Mouse (Mus musculus): ENCODE results near the gene Prkcb. TPM values are rescaled to one million over a fixed set of nuclear protein-coding genes. Genes with fewer than 3 reads are reported as not detected.
A peak's percentile ranks its signal among the peaks of the same experiment; 100 is the strongest.

Gene Prkcb
- polyA plus RNA-seq, 1 experiment from 2014 or later = 206 TPM

DNA sequence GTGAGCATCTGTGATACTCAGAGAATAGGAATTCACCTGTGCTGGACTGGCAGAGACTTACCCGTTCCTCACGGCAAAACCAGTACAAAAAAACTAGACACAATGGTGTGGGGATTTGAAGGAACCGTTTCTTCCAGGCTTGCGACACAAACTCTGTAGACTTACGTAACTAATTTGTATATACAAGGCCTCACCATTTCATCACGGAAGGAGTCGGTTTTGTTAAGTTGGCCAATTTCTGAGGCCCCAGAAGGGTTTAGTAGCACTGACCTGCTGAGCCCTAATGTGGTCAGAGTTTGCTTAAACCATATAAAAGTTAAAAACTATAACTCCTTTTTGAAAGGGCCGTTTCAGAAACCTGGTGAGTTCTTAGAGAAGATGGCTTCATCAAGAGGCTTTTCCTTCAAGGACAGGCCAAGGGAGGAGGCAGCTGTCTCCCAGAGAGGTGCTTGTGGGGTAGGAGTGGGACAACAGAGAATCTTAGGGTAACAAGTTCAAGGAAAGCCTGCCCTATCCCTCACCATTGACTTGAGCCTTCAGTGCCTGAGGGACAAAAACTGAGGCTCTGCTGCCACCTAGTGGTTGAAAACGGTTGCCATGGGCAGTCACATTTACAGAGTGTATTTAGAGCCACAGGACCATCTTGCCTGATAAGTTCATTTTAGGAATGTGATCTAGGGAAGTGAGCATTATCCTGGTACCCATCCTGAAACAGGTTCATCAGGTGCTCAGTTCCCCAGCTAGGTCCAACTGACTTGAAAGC, 170.8 kb downstream of the Prkcb start:
- DNase-seq (ENCODE audit: low spot score) = peak; percentile 86

DNA sequence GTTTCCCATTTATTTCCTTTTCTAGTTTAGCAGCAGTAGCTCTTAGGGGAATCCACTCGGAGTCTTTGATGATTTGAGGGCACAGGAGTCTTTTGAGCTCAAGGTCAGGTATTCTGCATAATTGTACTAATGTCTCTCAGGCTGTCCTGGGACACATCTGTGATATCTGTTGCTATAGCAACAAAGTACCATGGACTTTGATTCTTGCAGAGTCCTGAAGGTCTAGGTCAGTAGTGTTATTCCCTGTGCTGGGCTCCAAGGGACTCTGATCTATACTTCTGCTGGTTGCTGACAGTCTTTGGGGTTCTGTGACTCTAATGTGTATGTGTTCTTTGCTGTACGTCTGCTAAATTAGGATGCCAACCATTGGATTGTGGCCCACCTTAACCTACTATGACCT, 171.5 kb downstream of the Prkcb start:
- DNase-seq (ENCODE audit: low spot score) = no peak

DNA sequence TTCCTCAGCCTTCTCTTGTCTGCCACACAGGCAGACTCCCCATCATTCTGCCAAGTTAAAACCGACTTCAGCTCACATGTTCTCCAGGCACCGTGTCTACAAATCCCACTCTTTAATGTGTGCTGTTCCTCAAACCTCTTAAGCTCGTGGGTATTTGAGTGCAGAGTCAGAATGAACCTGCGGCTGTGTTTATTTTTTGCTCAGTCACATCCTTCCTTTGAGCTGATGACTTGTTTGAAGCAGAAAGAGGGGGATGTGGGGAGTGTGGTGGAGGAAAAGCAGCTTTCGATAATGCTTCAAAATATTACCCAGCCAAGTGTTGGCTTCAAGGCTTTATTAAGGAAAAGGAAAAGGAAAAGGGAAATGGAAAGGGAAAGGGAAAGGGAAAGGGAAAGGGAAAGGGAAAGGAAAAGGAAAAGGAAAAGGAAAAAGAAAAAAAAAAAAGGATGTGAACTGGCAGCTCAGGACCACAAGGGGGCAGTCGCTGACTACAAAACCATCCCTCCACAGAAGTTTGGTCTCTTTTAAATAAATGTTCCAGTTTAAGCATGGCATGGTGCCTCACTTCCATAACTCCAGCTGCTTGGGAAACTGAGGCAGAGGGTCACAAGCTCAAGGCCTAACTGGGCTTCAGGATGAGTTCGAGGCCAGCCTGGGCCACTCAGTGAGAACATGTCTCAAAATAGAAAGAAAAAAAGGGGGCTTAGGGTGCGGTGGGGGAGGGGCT, 177.4 kb downstream of the Prkcb start:
- DNase-seq (ENCODE audit: low spot score) = peak; percentile 58

GRCm38 (mm10) chr7:122466722-122467121, 178.2 kb downstream of the Prkcb start:
- no peak for DNase-seq (ENCODE audit: low spot score)

DNA sequence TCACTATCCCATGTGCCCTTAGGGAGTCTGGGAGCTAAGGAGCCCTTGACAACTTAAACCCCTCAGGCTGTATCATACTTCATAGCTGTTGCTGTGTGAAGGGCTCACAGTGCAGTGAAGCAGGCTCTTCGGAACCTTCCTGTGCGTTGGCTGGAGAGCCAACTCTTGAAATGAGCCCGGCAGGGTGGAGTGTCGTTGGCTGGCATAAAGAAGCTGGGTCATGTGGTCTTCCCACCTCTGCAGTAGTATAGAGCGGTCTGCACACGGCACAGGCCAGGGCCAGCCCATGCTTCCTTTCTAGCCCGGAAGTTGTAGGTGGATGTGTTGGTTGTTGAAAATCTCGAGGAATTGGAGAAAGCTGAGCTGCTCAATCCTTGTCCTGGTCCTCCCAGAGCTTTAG, 179.3 kb downstream of the Prkcb start:
- DNase-seq (ENCODE audit: low spot score) = no peak

DNA sequence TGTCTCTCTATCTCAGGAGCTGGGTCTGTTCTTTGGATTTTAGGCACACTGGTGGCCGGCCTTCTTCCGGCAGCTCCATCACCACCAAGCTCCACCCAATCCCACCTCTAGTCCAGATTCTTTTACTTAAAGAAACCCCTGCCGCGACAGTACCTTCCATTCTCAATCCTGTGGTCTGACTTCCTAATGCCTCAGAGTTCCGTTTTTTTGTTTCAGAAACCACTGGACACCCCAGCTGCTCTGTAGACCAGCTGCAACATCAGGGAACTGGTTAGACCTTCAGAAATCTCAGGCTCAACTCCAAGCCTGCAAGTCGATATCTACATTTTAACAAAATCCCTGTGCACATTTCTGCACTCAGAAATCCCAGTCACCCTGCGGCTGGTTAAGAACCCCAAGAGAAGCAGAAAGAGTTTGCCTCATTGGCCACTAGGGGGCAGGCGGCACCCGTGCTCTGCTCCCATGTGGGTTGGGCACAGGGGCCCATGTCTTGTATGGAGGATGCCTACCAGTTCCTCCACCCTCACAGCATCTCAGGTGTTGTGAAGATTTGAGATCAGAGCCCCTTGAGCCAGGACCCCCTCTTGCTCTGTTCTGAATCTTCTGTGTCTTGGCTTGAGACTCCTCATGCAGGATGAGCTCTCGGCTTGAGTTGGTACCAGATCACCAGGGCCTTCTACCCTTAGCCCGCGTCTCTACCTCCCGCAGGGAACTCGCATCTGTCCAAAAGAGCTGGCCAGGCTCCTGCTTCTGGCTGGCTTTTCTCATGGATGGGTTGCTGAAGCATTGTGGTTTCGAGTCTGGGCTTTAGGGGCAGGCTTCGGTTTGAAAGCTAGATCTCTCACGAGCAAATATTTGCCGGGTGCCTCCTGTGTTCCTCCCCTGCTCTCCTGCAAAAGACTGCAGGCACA, 182.1 kb downstream of the Prkcb start:
- peak; percentile 72 for DNase-seq (ENCODE audit: low spot score)

DNA sequence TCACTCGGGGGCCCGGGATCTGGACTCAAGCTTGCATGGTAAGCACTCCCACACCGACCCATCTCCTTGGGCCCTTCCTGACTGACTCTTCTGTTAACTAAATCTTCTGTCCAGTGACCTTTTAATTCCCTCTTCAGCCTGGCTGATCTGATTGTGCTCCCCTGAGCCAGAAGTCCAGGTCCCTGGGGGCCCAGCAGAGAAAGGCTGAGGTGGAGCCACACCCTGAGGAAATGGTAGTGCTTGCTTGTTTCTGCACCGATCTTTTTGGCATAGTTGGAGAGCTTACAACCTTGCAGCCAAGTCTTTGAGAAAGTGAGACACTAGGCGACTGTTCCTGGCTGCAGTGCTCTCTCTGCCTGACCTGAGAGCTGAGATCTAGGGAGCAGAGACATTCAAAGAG, 183.7 kb downstream of the Prkcb start:
- DNase-seq (ENCODE audit: low spot score) = no peak

DNA sequence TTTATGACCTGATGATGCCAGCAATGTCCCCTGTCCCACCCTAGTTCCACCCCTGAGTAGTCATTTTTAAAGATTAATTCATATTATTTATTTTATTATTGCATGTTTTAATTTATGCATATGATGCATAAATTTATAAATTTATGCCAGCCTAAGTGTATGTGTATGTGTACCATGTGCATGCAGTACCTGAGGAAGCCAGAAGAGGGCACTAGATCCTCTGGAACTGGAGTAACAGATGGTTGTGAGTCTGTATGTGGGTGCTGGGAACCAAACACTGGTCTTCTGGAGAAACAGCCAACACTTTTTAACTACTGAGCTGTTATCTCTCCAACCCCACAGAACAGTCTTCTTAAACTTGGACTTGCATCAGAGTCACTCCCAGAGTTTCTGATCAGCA, 186.5 kb downstream of the Prkcb start:
- DNase-seq (ENCODE audit: low spot score) = no peak

DNA sequence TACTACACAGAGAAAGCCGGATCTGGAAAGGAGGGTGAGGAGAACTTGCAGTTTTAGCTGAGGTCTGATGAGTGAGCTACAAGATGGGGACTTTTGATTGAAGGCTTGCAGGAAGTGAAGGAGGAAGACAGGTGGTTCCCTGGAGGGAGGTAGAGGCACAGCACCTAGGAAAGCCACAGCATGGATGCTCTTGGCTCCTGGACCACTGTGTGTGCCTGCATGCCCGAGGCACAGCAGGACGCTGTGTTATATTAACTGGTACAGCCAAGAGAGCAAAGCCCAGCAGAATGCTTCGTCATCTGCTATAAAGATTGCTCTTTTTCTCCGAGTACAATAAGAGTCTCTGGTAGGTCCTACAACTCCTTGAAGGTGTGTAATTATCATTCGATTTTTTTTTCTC, 188.1 kb downstream of the Prkcb start:
- DNase-seq (ENCODE audit: low spot score) = no peak

- no peak for DNase-seq (ENCODE audit: low spot score)
These were observed 188.6 kb downstream of the Prkcb start for GRCm38 (mm10) chr7:122477118-122477517.

DNA sequence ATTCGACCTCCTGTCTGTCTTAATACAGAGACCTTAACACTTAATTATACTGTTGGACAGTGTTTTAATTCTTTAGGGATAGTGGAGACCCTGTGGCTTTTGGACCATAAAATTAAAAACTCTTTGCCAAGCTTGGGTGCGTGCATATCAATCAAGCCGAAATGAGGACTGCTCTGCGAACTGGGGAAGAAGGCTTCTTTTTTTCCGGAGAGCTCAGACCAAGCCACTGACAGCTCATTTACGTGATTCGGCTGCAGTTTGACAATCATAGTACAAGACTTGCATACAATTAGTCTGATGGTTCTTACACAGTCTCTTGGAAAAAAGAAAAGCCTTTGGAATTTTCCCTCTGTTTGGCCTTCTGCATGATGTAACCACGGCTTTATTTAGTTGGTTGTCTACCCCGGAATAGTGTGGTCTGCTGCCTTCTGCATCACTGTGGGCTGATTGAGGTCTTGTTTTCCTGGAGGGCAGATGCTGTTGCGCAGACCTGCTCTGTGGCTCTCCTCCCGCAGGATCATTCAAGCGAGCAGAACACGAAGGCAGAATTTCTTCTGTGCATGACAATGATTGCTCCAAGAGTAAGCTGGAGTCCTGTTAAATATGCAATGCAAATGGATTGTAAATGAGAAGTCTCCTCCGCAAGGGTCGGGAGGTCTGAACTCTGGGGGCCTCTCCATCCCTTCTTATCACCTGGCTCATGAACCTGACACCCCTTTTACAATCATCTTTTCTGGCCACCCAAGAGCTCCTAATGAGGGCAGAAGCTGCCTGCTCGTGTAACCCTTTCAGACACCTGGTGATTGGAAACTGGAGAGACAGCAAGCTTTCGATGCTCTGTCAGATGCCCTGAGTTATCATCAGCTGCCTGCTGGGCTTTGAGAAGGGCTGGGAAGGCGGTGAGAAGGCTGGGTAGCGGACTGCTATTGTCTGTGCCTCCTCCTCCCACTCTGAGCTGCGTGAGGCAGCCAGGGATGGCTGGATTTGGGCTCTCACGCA, 189.3 kb downstream of the Prkcb start:
- DNase-seq (ENCODE audit: low spot score) = no peak

- no peak for DNase-seq (ENCODE audit: low spot score)
These were observed 195.4 kb downstream of the Prkcb start for GRCm38 (mm10) chr7:122483949-122484348.

DNA sequence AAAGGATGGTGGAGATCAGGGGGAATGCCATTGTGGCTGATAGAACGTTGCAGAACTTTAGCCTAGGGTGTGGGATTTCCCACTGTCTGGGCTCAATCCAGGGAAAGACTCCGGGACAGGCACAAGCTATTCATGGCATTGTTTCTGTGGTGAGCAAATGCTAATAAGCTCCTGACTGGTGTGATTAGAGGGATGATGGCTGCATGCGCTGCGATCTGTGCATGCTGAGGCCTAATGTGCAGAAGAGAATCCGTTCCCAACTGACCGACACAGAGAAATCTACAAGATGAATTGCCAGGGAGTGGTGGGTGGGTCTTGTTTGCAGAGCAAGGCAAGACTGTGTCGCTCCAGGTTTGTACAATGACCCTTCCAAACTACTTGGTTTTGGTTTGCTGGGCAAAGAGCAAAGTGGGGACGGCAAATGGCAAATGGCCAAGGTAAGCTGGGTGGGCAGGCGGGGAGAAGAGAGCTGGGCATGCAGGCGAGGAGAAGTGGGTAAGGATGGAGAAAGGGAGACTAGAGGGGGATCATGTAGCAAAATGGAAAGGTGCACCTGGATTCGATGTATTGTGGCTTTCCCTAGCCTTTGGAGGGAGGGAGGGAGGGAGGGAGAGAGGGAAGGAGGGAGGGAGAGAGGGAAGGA, 199.5 kb downstream of the Prkcb start:
- DNase-seq (ENCODE audit: low spot score) = no peak

- no peak for DNase-seq (ENCODE audit: low spot score)
These were observed 203.5 kb downstream of the Prkcb start for GRCm38 (mm10) chr7:122492041-122492440.

DNA sequence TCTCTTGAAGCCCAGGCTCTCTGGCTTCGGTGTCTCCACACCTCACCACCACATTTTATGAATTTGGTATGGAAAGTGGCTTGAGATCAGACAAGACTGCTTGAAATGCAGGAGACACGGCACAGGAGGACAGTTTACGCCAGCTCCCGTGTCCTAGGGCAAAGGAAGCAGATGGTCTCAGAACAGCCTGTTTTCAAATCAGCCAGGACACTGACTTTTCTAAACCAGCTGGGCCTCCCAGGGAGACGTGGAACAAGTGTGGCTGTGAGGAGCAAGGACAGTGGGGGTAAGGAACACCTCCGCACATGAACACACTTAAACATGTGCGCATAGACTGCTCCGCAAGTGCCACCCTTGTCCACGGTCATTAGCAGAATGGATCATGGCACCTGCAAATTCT, 204.4 kb downstream of the Prkcb start:
- no peak for DNase-seq (ENCODE audit: low spot score)

- DNase-seq (ENCODE audit: low spot score) = peak; percentile 23
These were observed 205.5 kb downstream of the Prkcb start for GRCm38 (mm10) chr7:122494088-122494487.

- no peak for DNase-seq (ENCODE audit: low spot score)
These were observed 209.0 kb downstream of the Prkcb start for GRCm38 (mm10) chr7:122497516-122497915.

GRCm38 (mm10) chr7:122498461-122498860, 209.9 kb downstream of the Prkcb start:
- no peak for DNase-seq (ENCODE audit: low spot score)

DNA sequence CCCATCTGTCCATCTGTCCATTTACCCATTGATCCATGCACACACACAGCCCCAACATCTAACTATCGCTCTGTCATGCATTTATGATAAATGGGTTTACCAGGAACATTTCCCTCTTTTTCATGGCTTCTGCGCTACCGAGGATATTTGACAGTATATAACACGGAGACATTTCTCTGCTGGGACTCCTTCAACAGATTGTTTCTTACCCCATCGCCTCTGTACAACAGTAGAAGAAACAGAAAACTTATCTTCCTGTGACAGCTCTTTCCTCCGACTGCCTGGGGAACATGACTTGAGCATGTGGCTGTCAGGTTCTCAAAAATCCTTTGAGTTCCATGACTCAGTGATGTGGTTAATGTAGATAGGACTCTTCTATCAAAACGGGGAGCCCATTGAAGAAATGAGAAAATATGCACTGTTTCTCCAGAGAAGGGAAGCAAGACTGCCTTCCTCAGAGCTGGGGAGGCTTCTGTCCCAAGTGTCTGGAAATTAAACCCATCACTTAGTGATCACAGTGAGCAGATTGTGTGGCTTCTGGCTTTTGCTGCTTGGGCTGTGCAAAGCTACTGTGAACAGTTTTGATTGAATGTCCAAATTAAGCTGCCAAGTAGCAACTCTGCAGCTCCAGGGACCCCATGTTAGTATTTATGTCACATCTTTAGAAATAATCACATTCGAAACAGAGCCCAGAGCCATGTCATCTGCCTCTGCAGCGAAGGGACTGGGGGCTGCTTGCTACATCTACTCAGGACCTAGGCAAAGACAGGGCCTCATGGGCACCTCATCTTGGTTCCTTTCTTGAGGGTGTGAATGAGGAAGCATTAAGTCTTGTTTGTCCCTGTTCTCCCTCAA, 211.4 kb downstream of the Prkcb start:
- no peak for DNase-seq (ENCODE audit: low spot score)

Measured in thymus, postnatal 0 days (tissue).